In the genomic region with DNA sequence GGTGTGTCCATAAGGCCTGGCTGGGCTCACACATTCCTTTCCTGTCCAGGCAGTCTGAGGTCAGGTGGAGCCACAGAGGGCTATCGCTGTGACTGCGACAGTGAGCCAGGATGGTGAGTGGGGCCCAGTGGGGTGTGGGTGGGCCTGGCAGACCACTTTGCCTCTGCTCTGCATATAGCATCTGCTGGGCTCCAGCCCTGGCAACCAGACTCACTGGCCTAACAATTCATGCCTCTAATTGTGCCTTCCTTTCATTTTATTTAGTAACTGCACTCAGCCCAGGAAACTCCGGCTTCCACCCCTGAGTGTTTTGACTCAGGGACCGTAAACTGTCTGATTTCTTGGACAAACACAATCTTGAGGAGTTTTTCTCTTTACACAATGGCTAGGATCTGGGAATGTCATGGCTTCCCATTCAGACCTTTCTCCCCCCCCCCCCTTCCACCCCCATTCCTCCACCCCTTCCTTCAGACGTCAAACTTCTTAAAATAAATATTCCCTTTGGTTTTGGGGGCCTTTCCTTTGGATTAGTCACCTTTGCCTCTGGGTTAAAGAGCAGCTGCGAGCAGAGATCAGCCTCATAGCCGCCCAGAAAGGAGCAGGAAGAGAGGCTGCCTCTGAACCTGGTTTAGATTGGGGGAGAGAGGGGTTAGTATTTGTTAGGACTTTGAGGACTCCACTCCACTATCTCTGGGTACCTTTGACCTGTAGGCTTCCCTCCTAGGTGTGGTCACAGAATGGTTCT, we compare ENCODE assay signal across 12 mouse cellular contexts. TPM values are rescaled to one million over a fixed set of nuclear protein-coding genes. Genes with fewer than 3 reads are reported as not detected.
DNase-seq lines count a peak whose midpoint lies in the region; ATAC-seq and TF ChIP-seq lines count a peak whose summit lies in the region.
"Had no signal": no experiment of that assay in that cellular context is flagged by ENCODE, and none has a peak within 500 bp of the region (broad histone marks: within the 10 kb centered on the region; RNA-seq: fewer than 3 reads in every experiment).

No protein-coding gene starts in this region.

- H3K27ac ChIP-seq in hindbrain, embryonic 14.5 days = no peak overlapping the region
- H3K27ac ChIP-seq in hindbrain, embryonic 12.5 days = no peak overlapping the region
- peak overlapping the region; percentile 75 for H3K27ac ChIP-seq in spleen, adult 2 months (ENCODE audit: insufficient read depth, low read length)
- peak overlapping the region; percentile 54 for H3K27ac ChIP-seq in kidney, embryonic 15.5 days
- H3K27ac ChIP-seq: embryonic facial prominence, embryonic 13.5 days; forebrain, embryonic 12.5 days had no signal

- H3K4me1 ChIP-seq in hindbrain, embryonic 14.5 days (replicated peaks; ENCODE audit: control insufficient read depth, insufficient read depth, low read length) = 0 out of 2 replicates have a peak, but pooled peaks cover 5% of the 10 kb centered on the region
- H3K4me1 ChIP-seq in hindbrain, embryonic 12.5 days = peaks cover 8% of the 10 kb centered on the region
- peaks cover 30% of the 10 kb centered on the region for H3K4me1 ChIP-seq in spleen, adult 2 months (ENCODE audit: control insufficient read depth, insufficient read depth, insufficient read length)
- H3K4me1 ChIP-seq in kidney, embryonic 15.5 days = peaks cover 36% of the 10 kb centered on the region

- no peak for DNase-seq in hindbrain, embryonic 14.5 days (ENCODE audit: low spot score)
- DNase-seq in spleen, adult 2 months (ENCODE audit: low read depth in 1 of 2, low spot score in 2 of 2) = no peak
- no peak for DNase-seq in spleen, postnatal 36 days (ENCODE audit: low spot score in 2 of 2)
- DNase-seq in T-cell, adult 2 months (ENCODE audit: low spot score) = no peak
- no peak for DNase-seq in embryo, embryonic 11 days
- DNase-seq: cerebellum, adult 9-11 months; gastrocnemius, postnatal 14 days; layer of hippocampus, adult 9-11 months had no signal

- no peak overlapping the region for H3K4me3 ChIP-seq in hindbrain, embryonic 14.5 days (replicated peaks; ENCODE audit: low read length)
- H3K4me3 ChIP-seq in hindbrain, embryonic 12.5 days = no peak overlapping the region
- H3K4me3 ChIP-seq in spleen, adult 2 months (ENCODE audit: extremely low read depth, insufficient read depth, insufficient read length) = no peak overlapping the region
- no peak overlapping the region for H3K4me3 ChIP-seq in kidney, embryonic 15.5 days (replicated peaks)
- H3K4me3 ChIP-seq: embryonic facial prominence, embryonic 13.5 days; forebrain, embryonic 12.5 days had no signal

- peaks cover 17% of the 10 kb centered on the region; the same call in 1 of the 2 replicates for H3K27me3 ChIP-seq in hindbrain, embryonic 14.5 days (ENCODE audit: control insufficient read depth, insufficient read depth, low read length)
- peaks cover 23% of the 10 kb centered on the region for H3K27me3 ChIP-seq in hindbrain, embryonic 12.5 days
- H3K27me3 ChIP-seq in spleen, adult 2 months (ENCODE audit: control insufficient read depth, insufficient read depth, low read length) = no peaks in the 10 kb centered on the region
- H3K27me3 ChIP-seq in kidney, embryonic 15.5 days = no peaks in the 10 kb centered on the region

- ATAC-seq in hindbrain, embryonic 14.5 days (ENCODE audit: low FRiP score) = peak; percentile 46; the same call in 1 of the 2 replicates
- no peak for ATAC-seq in hindbrain, embryonic 12.5 days (ENCODE audit: low FRiP score)
- no peak for ATAC-seq in kidney, embryonic 15.5 days (replicated peaks; ENCODE audit: low FRiP score)

- no peak overlapping the region for H3K4me2 ChIP-seq in hindbrain, embryonic 14.5 days (replicated peaks)
- no peak overlapping the region for H3K4me2 ChIP-seq in hindbrain, embryonic 12.5 days (replicated peaks)
- no peak overlapping the region for H3K4me2 ChIP-seq in kidney, embryonic 15.5 days
- H3K4me2 ChIP-seq: embryonic facial prominence, embryonic 13.5 days; forebrain, embryonic 12.5 days had no signal

- no peak overlapping the region for H3K9ac ChIP-seq in hindbrain, embryonic 14.5 days
- H3K9ac ChIP-seq in hindbrain, embryonic 12.5 days = no peak overlapping the region
- H3K9ac ChIP-seq in kidney, embryonic 15.5 days = no peak overlapping the region
- H3K9ac ChIP-seq: embryonic facial prominence, embryonic 13.5 days; forebrain, embryonic 12.5 days had no signal

- 46% methylated on average over 7 of the region's 7 CpGs for WGBS in hindbrain, embryonic 14.5 days
- 57% methylated on average over 7 of the region's 7 CpGs for WGBS in hindbrain, embryonic 12.5 days
- 77% methylated on average over 7 of the region's 7 CpGs for WGBS in spleen, adult 2 months
- 54% methylated on average over 7 of the region's 7 CpGs for WGBS in kidney, embryonic 15.5 days

- TF ChIP-seq POLR2A in spleen, adult 2 months (IDR thresholded peaks at IDR 0.05; ENCODE audit: low read depth, low read length) = no peak

- no peaks in the 10 kb centered on the region for H3K9me3 ChIP-seq in hindbrain, embryonic 14.5 days (ENCODE audit: control insufficient read depth, low read length)
- H3K9me3 ChIP-seq in hindbrain, embryonic 12.5 days (replicated peaks) = no peaks in the 10 kb centered on the region
- no peaks in the 10 kb centered on the region for H3K9me3 ChIP-seq in kidney, embryonic 15.5 days (replicated peaks)
- H3K9me3 ChIP-seq: embryonic facial prominence, embryonic 13.5 days; forebrain, embryonic 12.5 days had no signal

- no peak for TF ChIP-seq CTCF in spleen, adult 2 months (IDR thresholded peaks at IDR 0.05; ENCODE audit: extremely low read depth, insufficient read depth, insufficient read length, insufficient replicate concordance)

- no peaks in the 10 kb centered on the region for H3K36me3 ChIP-seq in hindbrain, embryonic 14.5 days (replicated peaks; ENCODE audit: control insufficient read depth, insufficient read depth)
- H3K36me3 ChIP-seq in hindbrain, embryonic 12.5 days = no peaks in the 10 kb centered on the region
- no peaks in the 10 kb centered on the region for H3K36me3 ChIP-seq in spleen, adult 2 months (ENCODE audit: control insufficient read depth, insufficient read depth, low read length)
- no peaks in the 10 kb centered on the region for H3K36me3 ChIP-seq in kidney, embryonic 15.5 days
- H3K36me3 ChIP-seq: embryonic facial prominence, embryonic 13.5 days; forebrain, embryonic 12.5 days had no signal

RNA-seq across cellular contexts. Expression of gene Ets1, which starts 40.8 kb away (rescaled TPM):
- 19.1 and 20.9 TPM in 2 replicates for polyA plus RNA-seq in hindbrain, embryonic 14.5 days (2014; fragmentation: Nextera tagmentation; extraction: Ambion mirVana)
- polyA plus RNA-seq in hindbrain, embryonic 12.5 days (2016; fragmentation: Nextera tagmentation; extraction: Ambion mirVana) = 35.7 and 38.5 TPM in 2 replicates
- polyA plus RNA-seq in spleen, adult 2 months (2012; rRNA removed) = 115 and 129 TPM in 2 replicates
- 66.0 and 68.4 TPM in 2 replicates for polyA plus RNA-seq in kidney, embryonic 15.5 days (2015; fragmentation: Nextera tagmentation; extraction: Ambion mirVana)

RNA-seq across cellular contexts. Expression of gene Fli1, which starts 52.6 kb away (rescaled TPM):
- 7.9 and 9.1 TPM in 2 replicates for polyA plus RNA-seq in hindbrain, embryonic 14.5 days (2014; fragmentation: Nextera tagmentation; extraction: Ambion mirVana)
- 24.4 and 26.4 TPM in 2 replicates for polyA plus RNA-seq in hindbrain, embryonic 12.5 days (2016; fragmentation: Nextera tagmentation; extraction: Ambion mirVana)
- 24.4 and 31.3 TPM in 2 replicates for polyA plus RNA-seq in spleen, adult 2 months (2012; rRNA removed)
- 28.3 and 31.0 TPM in 2 replicates for polyA plus RNA-seq in kidney, embryonic 15.5 days (2015; fragmentation: Nextera tagmentation; extraction: Ambion mirVana)

Comparison
In these comparisons a context has a peak if more than half of its experiments do, and no peak if none do; other contexts are left out.
1. H3K27ac ChIP-seq: peak in spleen, adult 2 months (single experiment) and kidney, embryonic 15.5 days (single experiment); none in hindbrain, embryonic 14.5 days (single experiment) and hindbrain, embryonic 12.5 days (single experiment).